Mouse (Mus musculus) lung, adult 2 months (tissue): ENCODE measurements around the gene Smim9. TPM values are rescaled to one million over a fixed set of nuclear protein-coding genes. Genes with fewer than 3 reads are reported as not detected.
"Not testable (repeated sequence)": the region's sequence is repeated elsewhere in the genome, so short reads cannot be mapped to it uniquely, and the experiment has no call there.

Source experiments
- DNase-seq: peaks from one replicate; pipeline ENCODE4 v3.0.0; 2022
- H3K4me1 ChIP-seq: fragments of 200-500 bp; 2 replicates; pipeline ENCODE4 v1.6.1; 2011; ENCODE audit warnings: low read length; ENCODE audit not compliant: control insufficient read depth, insufficient read depth
- H3K4me3 ChIP-seq: fragments of 200-500 bp; replicated peaks from 2 replicates; pipeline ENCODE3; 2011; ENCODE audit warnings: low read depth, mild to moderate bottlenecking, control low read depth, low read length; ENCODE audit errors: extremely low read depth
- CTCF ChIP-seq: fragments of 200-500 bp; IDR thresholded peaks from 2 replicates; pipeline ENCODE4 v1.5.1; 2011; ENCODE audit warnings: mild to moderate bottlenecking, low read length, control low read depth; ENCODE audit not compliant: insufficient read depth
- POLR2A ChIP-seq: fragments of 200-500 bp; IDR thresholded peaks from 2 replicates; pipeline ENCODE4 v1.6.1; 2011; ENCODE audit warnings: low read depth, mild to moderate bottlenecking, control low read depth, low read length, borderline replicate concordance; ENCODE audit errors: extremely low read depth
- WGBS: fragments of 180-500 bp; shearing (Covaris S2); methylation state at CpG from one replicate; pipeline ENCODE4 v1.1.7; 2018; 5-methylcytosine and 5-hydroxymethylcytosine counted together
- polyA plus RNA-seq: library from polyadenylated mRNA; depleted of rRNA; stranded (reverse); fragments of >200 nt; gene quantifications from 2 replicates; pipeline ENCODE4 v1.2.3, GENCODE M21; 2012; rRNA removed

Gene Smim9
- polyA plus RNA-seq: not detected in 2 replicates

DNA sequence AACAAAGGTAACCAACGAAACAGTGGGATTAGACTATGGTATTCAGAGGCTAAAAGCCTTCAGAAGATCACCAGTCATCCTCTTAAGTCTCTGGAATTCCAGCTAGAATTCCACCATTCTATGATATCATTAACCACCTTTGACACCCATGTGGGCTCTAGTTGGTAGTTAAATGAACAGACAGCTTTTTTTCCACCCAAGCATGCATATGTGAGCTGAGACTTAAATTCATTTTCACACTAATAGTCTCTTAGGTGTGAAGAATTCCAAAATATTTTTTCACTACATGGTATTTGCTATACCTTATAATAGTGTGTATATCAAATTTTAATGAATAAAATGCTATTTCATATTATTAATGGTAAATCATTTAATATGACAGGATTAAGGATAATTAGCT is at the start of gene Smim9:
TSS of gene Smim9 (minus strand) at position 101 of the 400 bp plus-strand sequence.
- H3K4me3 ChIP-seq: no peak within 1 kb of the TSS
- TF ChIP-seq POLR2A (no peak), CTCF (no peak)
- 45% methylated on average over 1 of the region's 1 CpGs for WGBS
- H3K4me1 ChIP-seq: no peaks in the 10 kb centered on the region
- DNase-seq: no peak

DNA sequence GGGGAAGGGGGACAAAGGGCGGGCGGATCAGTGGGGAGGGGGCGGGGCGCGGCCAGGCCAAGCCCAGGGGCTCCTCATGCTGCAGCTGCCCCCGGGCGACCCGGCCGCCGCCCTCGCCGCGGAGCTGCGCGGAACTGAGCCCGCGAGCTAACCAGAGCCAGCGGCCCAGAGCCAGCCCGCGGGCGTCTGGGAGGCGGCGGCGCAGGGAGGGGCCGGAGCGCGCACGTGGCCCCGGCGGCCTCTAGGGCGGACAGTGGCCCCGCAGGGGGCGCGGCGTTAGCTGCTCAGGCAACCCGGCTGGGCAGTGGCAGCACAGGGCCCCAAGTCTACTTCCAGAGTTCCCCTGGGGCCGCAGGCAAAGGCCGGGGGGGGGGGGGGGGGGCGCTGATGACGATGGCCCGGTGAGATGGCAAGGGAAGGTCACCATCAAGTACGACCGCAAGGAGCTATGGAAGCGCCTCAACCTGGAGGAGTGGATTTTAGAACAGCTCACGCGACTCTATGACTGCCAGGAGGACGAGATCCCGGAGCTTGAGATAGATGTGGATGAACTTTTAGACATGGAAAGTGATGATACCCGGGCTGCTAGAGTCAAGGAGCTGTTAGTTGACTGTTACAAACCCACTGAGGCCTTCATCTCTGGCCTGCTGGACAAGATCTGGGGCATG is 7.9 kb downstream of the Smim9 start:
- WGBS: 31% methylated on average over 38 of the region's 49 CpGs
- DNase-seq: peak; percentile 13

DNA sequence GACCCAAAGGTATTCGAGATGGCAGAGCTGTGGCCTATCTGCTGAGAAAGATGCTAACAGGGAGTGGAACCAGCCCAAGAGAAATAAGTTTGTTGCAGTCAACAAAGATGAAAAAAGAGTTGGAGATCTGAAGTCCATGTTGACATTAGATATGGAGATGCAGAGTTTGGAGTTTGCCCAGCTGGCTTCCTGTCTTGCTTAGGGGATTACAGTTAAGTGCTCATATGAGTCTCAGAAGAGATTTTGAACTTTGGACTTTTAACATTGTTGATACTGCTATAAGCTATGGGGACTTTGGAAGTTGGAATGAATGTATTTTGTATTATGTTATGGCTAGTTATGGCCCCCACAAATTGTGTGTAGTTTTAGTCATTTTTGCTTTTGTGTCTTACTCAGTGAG is 11.3 kb downstream of the Smim9 start:
- no peak overlapping the region for H3K4me3 ChIP-seq
- 50% methylated on average over 1 of the region's 1 CpGs for WGBS
- DNase-seq: no peak
- H3K4me1 ChIP-seq: no peaks in the 10 kb centered on the region
- no peak for TF ChIP-seq CTCF
- TF ChIP-seq POLR2A: no peak

More for the DNA sequence above, 7.9 kb downstream of the Smim9 start:
- H3K4me1 ChIP-seq: no peaks in the 10 kb centered on the region
- TF ChIP-seq POLR2A (no peak), CTCF (no peak)
- peak overlapping the region; percentile 16 for H3K4me3 ChIP-seq

DNA sequence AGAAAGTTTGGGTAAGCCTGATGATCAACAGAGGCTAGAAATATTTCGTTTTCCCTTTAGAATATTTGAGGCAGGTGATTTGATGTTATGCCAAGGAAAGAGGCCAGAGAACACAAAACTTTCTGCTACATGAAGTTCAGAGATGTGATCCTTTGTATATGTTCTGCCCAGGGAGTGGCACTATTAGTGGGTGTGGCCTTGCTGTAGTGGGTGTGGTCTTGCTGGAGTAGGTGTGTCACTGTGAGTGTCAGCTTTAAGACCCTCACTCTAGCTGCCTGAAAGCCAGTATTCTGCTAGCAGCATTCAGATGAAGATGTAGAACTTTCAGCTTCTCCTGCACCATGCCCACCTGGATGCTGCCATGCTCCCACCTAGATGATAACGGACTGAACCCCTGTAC is 13.3 kb downstream of the Smim9 start:
- Histone ChIP-seq H3K4me3 (no peak overlapping the region), H3K4me1 (no peaks in the 10 kb centered on the region)
- WGBS: 69% methylated on average over 2 of the region's 2 CpGs
- DNase-seq: no peak
- TF ChIP-seq POLR2A (no peak), CTCF (no peak)

DNA sequence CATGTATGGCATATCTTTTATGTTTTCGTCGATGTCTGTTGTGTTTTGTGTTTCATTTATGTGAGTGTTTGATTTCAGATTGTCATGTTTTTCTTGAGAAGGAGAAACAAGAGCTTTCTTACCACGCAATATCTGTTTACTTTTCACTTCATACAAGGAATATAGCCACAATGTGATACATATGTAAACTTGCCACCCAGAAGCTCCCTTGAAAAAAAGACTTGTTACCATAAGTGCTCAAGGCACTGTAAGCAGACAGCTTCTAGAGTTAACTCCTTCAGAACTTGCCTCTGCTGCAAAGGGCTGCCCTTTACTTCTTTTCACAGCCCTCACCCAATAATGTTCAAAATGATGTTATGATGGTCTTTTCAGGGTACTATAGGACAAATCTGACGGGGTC is 15.2 kb downstream of the Smim9 start:
- Histone ChIP-seq H3K4me3 (no peak overlapping the region), H3K4me1 (no peaks in the 10 kb centered on the region)
- no peak for DNase-seq
- 61% methylated on average over 4 of the region's 4 CpGs for WGBS
- TF ChIP-seq CTCF (no peak), POLR2A (no peak)

DNA sequence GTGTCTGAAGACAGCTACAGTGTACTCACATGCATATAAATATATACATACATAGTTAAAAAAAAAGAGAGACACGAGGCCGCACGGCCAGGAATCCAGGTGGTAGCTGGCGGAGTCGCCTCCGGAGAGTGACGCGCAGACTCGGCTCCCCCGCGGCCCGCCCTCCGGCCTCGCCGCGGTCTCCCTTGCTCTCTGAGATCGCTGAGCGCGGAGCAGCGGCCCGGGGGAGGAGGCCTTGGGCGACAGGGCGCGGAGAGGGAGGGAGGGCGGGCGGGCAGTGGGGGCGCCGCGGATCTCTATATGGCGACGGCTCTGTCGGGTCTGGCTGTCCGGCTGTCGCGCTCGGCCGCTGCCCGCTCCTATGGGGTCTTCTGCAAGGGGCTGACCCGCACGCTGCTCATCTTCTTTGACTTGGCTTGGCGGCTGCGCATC is 20.4 kb downstream of the Smim9 start:
- H3K4me3 ChIP-seq, H3K4me1 ChIP-seq, DNase-seq: not testable (repeated sequence)
- 33% methylated on average over 25 of the region's 42 CpGs for WGBS

DNA sequence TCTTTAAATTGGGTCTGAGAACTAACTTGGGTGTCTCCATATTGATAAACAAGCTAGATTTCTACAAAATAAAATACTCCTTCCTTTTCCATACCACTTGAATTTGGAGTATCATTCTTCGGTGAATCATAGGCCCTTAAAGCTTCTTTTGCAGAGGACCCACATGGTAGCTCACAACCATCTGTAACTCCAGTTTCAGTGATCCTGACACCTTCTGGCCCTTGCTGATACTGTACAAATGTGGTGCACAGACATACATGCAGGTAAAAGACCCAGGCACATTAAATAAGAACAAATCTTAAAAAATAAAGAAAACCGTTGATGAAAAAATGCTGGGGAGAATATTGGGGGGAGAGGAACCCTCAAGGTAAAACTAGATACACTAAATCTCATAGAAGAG is 25.4 kb downstream of the Smim9 start:
- Histone ChIP-seq H3K4me1 (no peaks in the 10 kb centered on the region), H3K4me3 (no peak overlapping the region)
- TF ChIP-seq CTCF (no peak), POLR2A (no peak)
- WGBS: 92% methylated on average over 2 of the region's 2 CpGs
- no peak for DNase-seq

DNA sequence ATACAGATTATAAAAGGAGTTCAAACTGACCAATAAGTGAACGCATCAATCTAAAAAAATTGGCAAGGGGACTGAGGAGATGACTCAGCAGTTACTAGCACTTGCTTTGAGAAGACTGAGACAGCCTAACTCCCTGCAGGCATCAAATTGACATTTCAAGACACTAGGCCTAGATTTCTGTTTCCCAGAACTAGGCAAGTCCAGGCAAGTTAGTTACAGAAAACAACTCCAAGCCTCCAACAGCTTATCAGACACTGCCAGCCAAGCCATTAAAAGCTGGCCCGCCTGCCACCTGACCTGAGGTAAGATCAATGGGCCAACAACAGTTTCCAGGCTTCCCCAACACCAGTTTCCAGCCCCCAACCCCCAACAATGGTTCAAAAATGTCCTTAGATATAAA is 25.8 kb downstream of the Smim9 start:
- 67% methylated on average over 2 of the region's 2 CpGs for WGBS
- Histone ChIP-seq H3K4me3 (no peak overlapping the region), H3K4me1 (no peaks in the 10 kb centered on the region)
- TF ChIP-seq POLR2A: no peak
- no peak for TF ChIP-seq CTCF
- DNase-seq: no peak

DNA sequence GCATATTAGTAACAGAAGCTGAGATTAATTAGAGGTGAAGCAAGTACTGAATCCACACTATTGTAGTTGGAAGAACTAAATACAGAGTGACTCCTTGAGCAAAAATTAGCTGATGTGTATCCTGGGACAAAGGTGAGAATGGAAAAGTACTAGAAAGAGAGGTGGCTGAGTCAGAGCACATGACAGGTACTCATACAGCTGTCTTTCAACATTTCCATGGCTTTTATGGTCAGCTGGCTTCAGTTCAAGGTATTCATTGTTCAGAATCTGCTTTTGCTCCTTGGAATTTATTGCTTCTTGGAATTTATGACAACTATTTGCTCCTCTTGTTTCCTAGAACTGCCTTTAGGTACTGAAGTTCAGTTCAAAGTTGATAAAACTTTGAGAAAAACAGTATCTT is 26.6 kb downstream of the Smim9 start:
- TF ChIP-seq CTCF (no peak), POLR2A (no peak)
- Histone ChIP-seq H3K4me3 (no peak overlapping the region), H3K4me1 (no peaks in the 10 kb centered on the region)
- no peak for DNase-seq

DNA sequence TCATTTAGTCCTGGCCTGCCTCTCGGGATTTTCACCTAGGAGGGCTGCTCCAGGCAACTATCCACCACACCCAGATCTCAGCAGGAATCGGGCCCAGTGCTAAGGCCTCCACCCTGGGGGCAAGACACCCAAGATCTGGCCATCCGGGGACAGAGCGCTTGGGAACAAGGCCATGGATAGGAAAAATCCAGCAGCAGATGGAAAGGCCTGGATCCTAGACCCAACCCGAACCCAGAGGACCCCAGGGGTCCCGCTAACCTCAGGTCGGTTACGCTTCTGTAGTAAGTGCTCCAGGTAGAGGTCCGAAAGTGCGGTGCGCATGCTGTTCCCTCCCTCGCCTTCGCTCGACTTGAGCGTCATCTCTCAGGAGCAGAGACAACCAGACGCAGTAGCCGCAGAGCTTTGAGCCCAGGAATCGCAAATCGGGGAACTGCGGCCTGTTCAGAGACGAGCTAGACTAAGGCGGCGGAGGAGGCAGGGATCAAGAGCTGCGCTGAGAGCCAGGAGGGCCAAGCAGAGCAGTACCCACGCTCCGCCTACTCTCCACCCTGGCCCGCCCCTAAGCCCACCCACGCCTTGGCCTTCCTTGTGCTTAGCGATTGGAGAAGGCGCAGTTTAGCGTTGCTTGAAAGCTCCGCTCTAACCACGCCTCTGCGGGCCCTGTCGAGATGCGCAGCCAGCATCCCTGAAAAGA is 33.0 kb downstream of the Smim9 start, which contains the start of gene Mpp1:
TSS of gene Mpp1 (minus strand) at position 550 of the 694 bp plus-strand sequence.
- WGBS: 27% methylated on average over 36 of the region's 36 CpGs
- Histone ChIP-seq H3K4me1 (peaks cover 2% of the 10 kb centered on the region; the same call in 1 of the 2 replicates), H3K4me3 (peak within 1 kb of the TSS; percentile 83)
- TF ChIP-seq POLR2A (peak; percentile 78; the same call in 1 of the 2 replicates), CTCF (no peak)
- peak; percentile 69 for DNase-seq
